Mouse (Mus musculus) forebrain, postnatal 0 days (tissue): ENCODE results near the gene Srebf1. TPM values are rescaled to one million over a fixed set of nuclear protein-coding genes. Genes with fewer than 3 reads are reported as not detected.

ENCODE experiments used
- ATAC-seq: fragments of 200-750 bp; cut with Nextera tagmentation; 2 replicates; pipeline ENCODE4 v1.8.0; 2017; ENCODE audit warnings: mild to moderate bottlenecking, moderate library complexity
- DNase-seq: peaks from one replicate; pipeline ENCODE4 v3.0.0-alpha.2; 2015
- H3K27ac ChIP-seq: fragments of 300-500 bp; sonication (generic); 2 replicates; pipeline ENCODE4 v1.5.1; 2014; ENCODE audit warnings: low read depth, mild to moderate bottlenecking, antibody characterized with exemption, low read length, moderate library complexity, mixed read lengths
- H3K27me3 ChIP-seq: fragments of 300-500 bp; sonication (generic); 2 replicates; pipeline ENCODE4 v1.6.1; 2014; ENCODE audit warnings: mild to moderate bottlenecking, low read length, mixed read lengths; ENCODE audit not compliant: insufficient read depth
- H3K36me3 ChIP-seq: fragments of 300-500 bp; sonication (generic); 2 replicates; pipeline ENCODE4 v1.6.1; 2014; ENCODE audit warnings: mild to moderate bottlenecking, moderate library complexity; ENCODE audit not compliant: insufficient read depth
- H3K4me1 ChIP-seq: fragments of 300-500 bp; sonication (generic); 2 replicates; pipeline ENCODE4 v1.6.1; 2014; ENCODE audit warnings: antibody characterized with exemption; ENCODE audit not compliant: insufficient read depth
- H3K4me2 ChIP-seq: fragments of 300-500 bp; sonication (generic); 2 replicates; pipeline ENCODE4 v1.6.1; 2014; ENCODE audit warnings: low read depth, mild to moderate bottlenecking, moderate library complexity
- H3K4me3 ChIP-seq: fragments of 300-500 bp; sonication (generic); 2 replicates; pipeline ENCODE4 v1.5.1; 2014; ENCODE audit warnings: low read depth, low read length, mixed read lengths
- H3K9ac ChIP-seq: fragments of 300-500 bp; sonication (generic); 2 replicates; pipeline ENCODE4 v1.6.1; 2014; ENCODE audit warnings: mild to moderate bottlenecking
- H3K9me3 ChIP-seq: fragments of 300-500 bp; sonication (generic); 2 replicates; pipeline ENCODE4 v1.6.1; 2016; ENCODE audit warnings: low read length
- CTCF ChIP-seq: sonication (generic); IDR thresholded peaks from 2 replicates; pipeline ENCODE4 v1.5.1; 2016; ENCODE audit warnings: antibody characterized with exemption, control low read depth, low read depth
- WGBS: fragments of 180-500 bp; shearing (Covaris S2); extraction: QIAGEN DNeasy Blood & Tissue Kit; methylation state at CpG from one replicate; pipeline ENCODE4 v1.1.7; 2014; 5-methylcytosine and 5-hydroxymethylcytosine counted together
- polyA plus RNA-seq: library from polyadenylated mRNA; unstranded; fragments of >200 nt; fragmentation: Nextera tagmentation; extraction: Ambion mirVana; gene quantifications from 2 replicates; pipeline ENCODE4 v1.2.1, GENCODE M21; 2015
- total RNA-seq: library from RNA; depleted of rRNA; stranded (reverse); fragments of >200 nt; gene quantifications from 2 replicates; pipeline ENCODE4 v1.2.3, GENCODE M21; 2014

The Srebf1 gene
- total and polyA plus RNA-seq, 2 experiments from 2014 or later: 32.8 to 70.7 TPM

DNA sequence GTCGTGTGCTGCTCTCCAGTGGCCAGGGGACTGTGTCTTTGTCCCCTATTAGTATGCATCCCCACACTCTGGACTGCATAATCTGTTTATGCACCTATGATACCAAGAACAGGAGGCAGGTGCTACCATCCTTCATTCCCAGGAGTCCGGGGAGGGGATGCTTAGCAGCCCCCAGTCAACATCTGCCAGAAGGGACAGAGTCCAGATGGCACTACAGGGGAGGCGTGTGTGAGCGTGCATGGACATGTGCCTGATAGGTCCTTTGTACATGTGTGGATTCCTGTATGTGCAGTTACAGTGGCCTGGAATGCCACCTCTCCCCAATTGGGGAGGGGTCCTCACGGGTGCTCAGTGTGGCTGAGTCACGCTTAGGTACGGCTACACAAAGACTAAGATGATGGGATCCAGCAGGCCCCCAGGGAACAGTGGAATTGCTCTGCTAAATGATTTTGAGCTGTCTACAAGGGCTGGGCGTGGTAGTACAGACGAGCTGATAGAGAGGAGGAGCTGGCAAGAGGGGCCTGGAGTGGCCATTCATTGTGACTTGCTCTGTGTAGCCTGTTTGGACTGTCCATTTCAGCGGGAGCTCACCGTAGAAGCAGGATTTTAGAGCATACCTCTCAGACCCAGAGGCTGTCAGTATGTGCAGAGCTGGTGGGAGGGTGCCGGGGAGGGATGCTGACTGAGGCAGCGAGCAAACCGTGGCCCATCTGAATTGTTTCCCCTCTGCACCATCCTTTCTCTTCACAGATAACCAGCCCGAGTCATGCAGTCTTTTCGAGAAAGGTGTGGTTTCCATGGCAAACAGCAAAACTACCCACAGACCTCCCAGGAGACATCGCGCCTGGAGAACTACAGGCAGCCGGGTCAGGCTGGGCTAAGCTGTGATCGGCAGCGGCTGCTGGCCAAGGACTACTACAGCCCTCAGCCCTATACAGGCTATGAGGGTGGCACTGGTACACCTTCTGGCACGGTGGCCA is 37.7 kb downstream of the Srebf1 start:
- no peak overlapping the region for H3K4me3 ChIP-seq
- 30% methylated on average over 22 of the region's 22 CpGs for WGBS
- DNase-seq (peak; percentile 47), ATAC-seq (peak; percentile 25; the same call in 1 of the 2 replicates)
- H3K4me1 ChIP-seq: peaks cover 39% of the 10 kb centered on the region
- no peaks in the 10 kb centered on the region for H3K27me3 ChIP-seq
- peaks cover 44% of the 10 kb centered on the region for H3K36me3 ChIP-seq
- no peaks in the 10 kb centered on the region for H3K9me3 ChIP-seq
- TF ChIP-seq CTCF: no peak
- H3K27ac ChIP-seq: peak overlapping the region; percentile 62
- no peak overlapping the region for H3K4me2 ChIP-seq
- H3K9ac ChIP-seq: peak overlapping the region; percentile 33

DNA sequence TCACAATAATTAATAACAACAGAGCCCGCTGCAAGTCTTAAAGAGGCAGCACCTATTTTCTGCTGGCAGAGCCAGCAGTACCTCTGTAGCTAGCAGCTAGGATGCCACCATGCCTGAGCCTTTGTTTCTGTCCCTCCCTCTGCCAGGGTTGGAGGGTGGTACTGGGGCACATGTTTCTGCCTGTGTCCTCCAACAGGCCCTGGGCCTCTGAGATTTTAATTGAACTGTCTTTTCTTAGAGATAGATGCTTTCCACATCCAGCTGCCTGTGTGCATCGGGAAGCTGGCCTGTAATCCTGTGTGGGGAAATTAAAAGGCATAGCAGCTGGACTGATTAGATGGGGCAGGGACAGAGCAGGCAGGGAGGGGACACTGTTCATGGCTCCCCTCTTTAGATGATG is 39.6 kb downstream of the Srebf1 start:
- Histone ChIP-seq H3K27ac (peak overlapping the region; percentile 72), H3K4me3 (no peak overlapping the region), H3K9ac (0 out of 2 replicates have a peak overlapping the region, but pooled peaks have one; percentile 26), H3K4me1 (peaks cover 50% of the 10 kb centered on the region), H3K9me3 (no peaks in the 10 kb centered on the region), H3K4me2 (no peak overlapping the region), H3K27me3 (no peaks in the 10 kb centered on the region), H3K36me3 (peaks cover 26% of the 10 kb centered on the region)
- TF ChIP-seq CTCF: no peak
- ATAC-seq (no peak; the same call in 1 of the 2 replicates), DNase-seq (no peak)
- WGBS: 26% methylated on average over 2 of the region's 2 CpGs

DNA sequence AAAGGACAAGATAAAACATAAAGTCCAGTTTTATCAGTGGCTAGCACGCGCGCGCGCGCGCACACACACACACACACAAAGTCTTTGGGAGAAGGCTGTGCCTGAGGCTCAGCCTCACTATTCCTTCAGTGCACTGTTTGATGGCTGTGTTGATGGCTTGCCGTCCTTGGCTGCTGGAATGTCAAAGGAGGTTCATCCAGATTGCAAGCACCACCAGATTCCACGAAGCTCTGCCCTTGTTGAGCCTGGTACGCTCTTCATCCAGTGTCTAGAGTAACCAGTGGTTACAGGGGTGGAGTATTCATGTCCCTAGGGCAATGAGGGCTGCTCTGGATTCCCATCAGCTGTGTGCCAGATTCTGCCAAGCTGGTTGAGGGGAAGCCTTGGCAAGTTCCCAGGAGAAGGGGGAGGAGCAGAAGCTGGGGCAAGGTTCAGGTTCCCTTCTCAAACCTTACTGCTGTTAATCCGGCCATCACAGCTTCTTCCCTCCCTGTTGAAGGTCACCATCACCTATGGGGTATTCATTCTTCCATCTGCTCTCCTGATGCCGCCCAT is 40.2 kb downstream of the Srebf1 start:
- peaks cover 55% of the 10 kb centered on the region for H3K4me1 ChIP-seq
- H3K4me2 ChIP-seq: no peak overlapping the region
- ATAC-seq (no peak), DNase-seq (peak; percentile 63)
- H3K9me3 ChIP-seq: no peaks in the 10 kb centered on the region
- no peak overlapping the region for H3K9ac ChIP-seq
- WGBS: 66% methylated on average over 12 of the region's 12 CpGs
- no peaks in the 10 kb centered on the region for H3K27me3 ChIP-seq
- H3K4me3 ChIP-seq: no peak overlapping the region
- peaks cover 20% of the 10 kb centered on the region for H3K36me3 ChIP-seq
- TF ChIP-seq CTCF: no peak
- peak overlapping the region; percentile 72 for H3K27ac ChIP-seq

DNA sequence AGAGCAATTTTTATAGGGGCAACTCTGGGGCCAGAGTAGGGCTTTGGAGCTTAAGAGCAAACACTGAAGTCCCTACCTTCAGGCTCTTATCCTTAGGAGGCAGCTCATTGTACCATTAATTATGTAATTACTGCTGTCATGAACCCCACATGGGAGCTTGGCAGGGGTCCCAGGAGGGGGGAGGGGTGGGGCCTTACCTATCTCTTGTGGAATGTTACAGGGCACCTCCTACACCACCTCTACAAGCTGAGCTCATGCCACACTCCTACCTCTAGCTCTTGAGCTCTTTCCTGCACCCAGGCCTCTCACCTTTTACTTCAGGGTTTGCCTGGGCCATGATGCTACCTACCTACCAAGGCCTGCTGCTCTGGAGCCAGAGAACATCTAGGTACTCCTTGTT is 43.9 kb downstream of the Srebf1 start:
- Histone ChIP-seq H3K27me3 (no peaks in the 10 kb centered on the region), H3K9me3 (no peaks in the 10 kb centered on the region), H3K36me3 (no peaks in the 10 kb centered on the region), H3K4me1 (peaks cover 51% of the 10 kb centered on the region), H3K27ac (peak overlapping the region; percentile 99), H3K4me2 (no peak overlapping the region), H3K4me3 (no peak overlapping the region), H3K9ac (no peak overlapping the region)
- TF ChIP-seq CTCF: no peak
- DNase-seq (no peak), ATAC-seq (no peak)

DNA sequence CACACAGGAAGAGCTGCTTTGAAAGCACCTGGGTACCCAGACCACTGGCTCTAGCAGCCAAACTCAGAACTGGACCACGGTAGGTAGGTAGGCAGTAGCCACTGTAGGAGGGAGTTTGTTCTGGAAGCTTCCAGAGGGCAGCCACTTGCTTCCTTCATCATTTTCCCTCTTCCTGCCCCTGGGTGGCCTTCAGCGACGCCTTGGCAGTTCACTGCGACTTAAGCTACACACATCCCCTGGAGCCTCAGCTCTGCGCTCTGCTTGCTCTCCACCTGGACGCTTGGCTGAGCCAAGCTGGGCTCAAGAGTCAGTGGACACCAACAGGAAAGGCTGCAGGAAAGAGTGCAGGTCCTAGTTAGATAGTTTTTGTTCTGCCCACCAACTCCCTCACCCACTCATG is 44.4 kb downstream of the Srebf1 start:
- TF ChIP-seq CTCF: no peak
- no peaks in the 10 kb centered on the region for H3K9me3 ChIP-seq
- no peak for DNase-seq
- peak overlapping the region; percentile 99 for H3K27ac ChIP-seq
- H3K9ac ChIP-seq: peak overlapping the region; percentile 86
- WGBS: 36% methylated on average over 6 of the region's 6 CpGs
- no peak for ATAC-seq
- H3K27me3 ChIP-seq: no peaks in the 10 kb centered on the region
- H3K4me1 ChIP-seq: peaks cover 48% of the 10 kb centered on the region
- H3K36me3 ChIP-seq: no peaks in the 10 kb centered on the region
- peak overlapping the region; percentile 94 for H3K4me2 ChIP-seq
- peak overlapping the region; percentile 69; the same call in 1 of the 2 replicates for H3K4me3 ChIP-seq

DNA sequence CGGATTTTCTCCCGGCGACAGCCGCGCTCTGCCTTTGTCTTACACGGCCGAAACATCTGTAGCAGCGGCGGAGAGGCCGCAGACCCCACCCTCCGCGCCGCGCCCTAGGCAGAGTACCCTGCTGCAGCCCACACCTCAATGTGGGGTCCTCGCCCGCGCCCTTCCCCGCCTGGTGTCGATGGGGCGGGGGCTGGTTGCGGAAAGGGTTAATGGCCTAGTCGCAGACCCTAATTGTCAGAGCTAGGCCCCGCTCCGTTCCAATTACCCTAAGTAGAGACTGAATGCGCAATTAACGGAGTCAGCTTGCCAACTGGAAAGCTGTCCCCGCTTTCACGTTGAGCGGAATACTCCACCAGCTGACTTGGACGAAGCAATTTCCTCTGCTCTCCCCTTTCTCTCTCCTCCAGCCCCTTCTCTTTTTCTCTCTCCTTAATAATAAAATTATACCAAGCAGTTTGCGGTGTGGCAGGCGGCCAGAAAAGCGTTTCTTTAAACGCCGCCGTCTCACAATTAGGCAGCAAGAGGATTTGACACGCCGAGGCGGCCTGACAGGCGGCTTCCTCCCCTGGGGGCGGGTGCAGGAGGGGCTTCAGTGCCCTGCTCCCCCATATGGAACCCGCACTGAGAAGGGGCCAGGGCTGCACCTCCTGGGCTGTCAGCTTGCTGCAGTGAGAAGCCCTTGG is 45.3 kb downstream of the Srebf1 start:
- Histone ChIP-seq H3K4me2 (peak overlapping the region; percentile 94), H3K9ac (peak overlapping the region; percentile 86), H3K27me3 (no peaks in the 10 kb centered on the region), H3K27ac (peak overlapping the region; percentile 99), H3K36me3 (no peaks in the 10 kb centered on the region), H3K4me3 (peak overlapping the region; percentile 69), H3K4me1 (peaks cover 39% of the 10 kb centered on the region), H3K9me3 (no peaks in the 10 kb centered on the region)
- peak; percentile 70 for ATAC-seq
- TF ChIP-seq CTCF: no peak; the same call in 1 of the 2 replicates
- 1% methylated on average over 42 of the region's 42 CpGs for WGBS
- peak; percentile 91 for DNase-seq
